Mouse (Mus musculus) lung, embryonic 16.5 days (tissue): ENCODE results near the gene Tmem81. TPM values are rescaled to one million over a fixed set of nuclear protein-coding genes. Genes with fewer than 3 reads are reported as not detected.

Source experiments
- ATAC-seq: fragments of 200-750 bp; cut with Nextera tagmentation; 2 replicates; pipeline ENCODE4 v1.8.0; 2017; ENCODE audit warnings: low read depth, mild to moderate bottlenecking, moderate library complexity
- H3K27ac ChIP-seq: fragments of 300-500 bp; sonication (generic); 2 replicates; pipeline ENCODE4 v1.5.1; 2014; ENCODE audit warnings: mild to moderate bottlenecking, control low read depth, low read length
- H3K27me3 ChIP-seq: fragments of 300-500 bp; sonication (generic); 2 replicates; pipeline ENCODE4 v1.6.1; 2014; ENCODE audit warnings: low read depth, low read length, mixed read lengths; ENCODE audit not compliant: control insufficient read depth, insufficient read depth
- H3K36me3 ChIP-seq: fragments of 300-500 bp; sonication (generic); 2 replicates; pipeline ENCODE4 v1.6.1; 2014; ENCODE audit warnings: low read length; ENCODE audit not compliant: control insufficient read depth, insufficient read depth
- H3K4me1 ChIP-seq: fragments of 300-500 bp; sonication (generic); replicated peaks from 2 replicates; pipeline ENCODE4 v1.6.1; 2014; ENCODE audit warnings: low read length, mixed read lengths; ENCODE audit not compliant: control insufficient read depth, insufficient read depth
- H3K4me2 ChIP-seq: fragments of 300-500 bp; sonication (generic); 2 replicates; pipeline ENCODE4 v1.6.1; 2014; ENCODE audit warnings: low read depth, low read length, control low read depth
- H3K4me3 ChIP-seq: fragments of 300-500 bp; sonication (generic); 2 replicates; pipeline ENCODE4 v1.5.1; 2014; ENCODE audit warnings: mild to moderate bottlenecking, low read length, control low read depth
- H3K9ac ChIP-seq: fragments of 300-500 bp; sonication (generic); 2 replicates; pipeline ENCODE4 v1.6.1; 2014; ENCODE audit warnings: low read length, control low read depth
- H3K9me3 ChIP-seq: fragments of 300-500 bp; sonication (generic); 2 replicates; pipeline ENCODE4 v1.6.1; 2016; ENCODE audit warnings: low read length; ENCODE audit not compliant: control insufficient read depth
- WGBS: fragments of 180-500 bp; shearing (Covaris S2); extraction: QIAGEN DNeasy Blood & Tissue Kit; methylation state at CpG from one replicate; pipeline ENCODE4 v1.1.7; 2014; 5-methylcytosine and 5-hydroxymethylcytosine counted together
- polyA plus RNA-seq: library from polyadenylated mRNA; unstranded; fragments of >200 nt; fragmentation: Nextera tagmentation; extraction: Ambion mirVana; gene quantifications from 2 replicates; pipeline ENCODE4 v1.2.1, GENCODE M21; 2015

Tmem81 gene
- polyA plus RNA-seq, 1 experiment from 2014 or later, result 2.1 TPM

GRCm38 (mm10) chr1:132476928-132477691 is 28.9 kb upstream of the Tmem81 start, which contains the start of gene Rbbp5:
Gene Rbbp5, plus strand, starts transcription at chr1:132477365.
- under 1% methylated on average over 43 of the region's 43 CpGs for WGBS
- Histone ChIP-seq H3K9ac (peak within 1 kb of the TSS; percentile 82), H3K4me3 (peak within 1 kb of the TSS; percentile 61), H3K27ac (peak within 1 kb of the TSS; percentile 38), H3K4me1 (peaks cover 7% of the 10 kb centered on the region), H3K36me3 (no peaks in the 10 kb centered on the region), H3K27me3 (no peaks in the 10 kb centered on the region), H3K4me2 (peak within 1 kb of the TSS; percentile 68), H3K9me3 (no peaks in the 10 kb centered on the region)
- peak; percentile 93 for ATAC-seq

GRCm38 (mm10) chr1:132479438-132479837 is 26.6 kb upstream of the Tmem81 start:
- Histone ChIP-seq H3K36me3 (no peaks in the 10 kb centered on the region), H3K27me3 (no peaks in the 10 kb centered on the region), H3K4me1 (peaks cover 12% of the 10 kb centered on the region), H3K9me3 (no peaks in the 10 kb centered on the region), H3K4me2 (no peak overlapping the region), H3K4me3 (no peak overlapping the region), H3K27ac (no peak overlapping the region), H3K9ac (no peak overlapping the region)
- ATAC-seq, result no peak
- 81% methylated on average over 1 of the region's 1 CpGs for WGBS

- no peak overlapping the region for H3K4me2 ChIP-seq
- peaks cover 1% of the 10 kb centered on the region; the same call in 1 of the 2 replicates for H3K36me3 ChIP-seq
- H3K9ac ChIP-seq, result no peak overlapping the region
- ATAC-seq, result no peak
- 86% methylated on average over 2 of the region's 2 CpGs for WGBS
- no peaks in the 10 kb centered on the region for H3K9me3 ChIP-seq
- no peak overlapping the region for H3K27ac ChIP-seq
- no peaks in the 10 kb centered on the region for H3K27me3 ChIP-seq
- H3K4me3 ChIP-seq, result no peak overlapping the region
- H3K4me1 ChIP-seq, result peaks cover 12% of the 10 kb centered on the region
These were observed 24.4 kb upstream of the Tmem81 start for GRCm38 (mm10) chr1:132481619-132482018.

GRCm38 (mm10) chr1:132483234-132483633 is 22.8 kb upstream of the Tmem81 start:
- peaks cover 7% of the 10 kb centered on the region for H3K4me1 ChIP-seq
- H3K27me3 ChIP-seq, result no peaks in the 10 kb centered on the region
- H3K4me2 ChIP-seq, result no peak overlapping the region
- 83% methylated on average over 3 of the region's 3 CpGs for WGBS
- no peak for ATAC-seq
- no peak overlapping the region for H3K4me3 ChIP-seq
- peaks cover 4% of the 10 kb centered on the region; the same call in 1 of the 2 replicates for H3K36me3 ChIP-seq
- no peak overlapping the region for H3K9ac ChIP-seq
- peak overlapping the region; percentile 56 for H3K27ac ChIP-seq
- H3K9me3 ChIP-seq, result no peaks in the 10 kb centered on the region

- Histone ChIP-seq H3K27ac (peak overlapping the region; percentile 56), H3K27me3 (no peaks in the 10 kb centered on the region), H3K4me2 (no peak overlapping the region), H3K36me3 (peaks cover 4% of the 10 kb centered on the region; the same call in 1 of the 2 replicates), H3K9me3 (no peaks in the 10 kb centered on the region), H3K4me3 (no peak overlapping the region), H3K9ac (no peak overlapping the region), H3K4me1 (peaks cover 5% of the 10 kb centered on the region)
- ATAC-seq, result peak; percentile 74
- 67% methylated on average over 6 of the region's 6 CpGs for WGBS
These were observed 22.3 kb upstream of the Tmem81 start for GRCm38 (mm10) chr1:132483759-132484158.

GRCm38 (mm10) chr1:132500535-132500934 is 5.5 kb upstream of the Tmem81 start:
- no peak overlapping the region for H3K4me3 ChIP-seq
- H3K4me2 ChIP-seq, result no peak overlapping the region
- H3K36me3 ChIP-seq, result peaks cover 52% of the 10 kb centered on the region
- no peak overlapping the region for H3K9ac ChIP-seq
- H3K9me3 ChIP-seq, result no peaks in the 10 kb centered on the region
- WGBS, result 92% methylated on average over 2 of the region's 2 CpGs
- no peak for ATAC-seq
- H3K27me3 ChIP-seq, result no peaks in the 10 kb centered on the region
- no peaks in the 10 kb centered on the region for H3K4me1 ChIP-seq
- H3K27ac ChIP-seq, result no peak overlapping the region

- Histone ChIP-seq H3K36me3 (peaks cover 44% of the 10 kb centered on the region), H3K9ac (no peak overlapping the region), H3K4me1 (no peaks in the 10 kb centered on the region), H3K9me3 (no peaks in the 10 kb centered on the region), H3K4me3 (no peak overlapping the region), H3K27me3 (no peaks in the 10 kb centered on the region), H3K27ac (no peak overlapping the region), H3K4me2 (no peak overlapping the region)
- 90% methylated on average over 5 of the region's 5 CpGs for WGBS
- ATAC-seq, result no peak
These were observed 875 bp upstream of the Tmem81 start for GRCm38 (mm10) chr1:132505155-132505554.

GRCm38 (mm10) chr1:132506656-132507055 is 626 bp downstream of the Tmem81 start:
- no peaks in the 10 kb centered on the region for H3K9me3 ChIP-seq
- WGBS, result 88% methylated on average over 7 of the region's 7 CpGs
- no peak overlapping the region for H3K27ac ChIP-seq
- peaks cover 5% of the 10 kb centered on the region; the same call in 1 of the 2 replicates for H3K4me1 ChIP-seq
- no peak for ATAC-seq
- peaks cover 37% of the 10 kb centered on the region for H3K36me3 ChIP-seq
- H3K9ac ChIP-seq, result no peak overlapping the region
- no peak overlapping the region for H3K4me2 ChIP-seq
- no peaks in the 10 kb centered on the region for H3K27me3 ChIP-seq
- H3K4me3 ChIP-seq, result no peak overlapping the region

GRCm38 (mm10) chr1:132509771-132510170 is 3.7 kb downstream of the Tmem81 start:
- peaks cover 8% of the 10 kb centered on the region; the same call in 1 of the 2 replicates for H3K4me1 ChIP-seq
- H3K4me2 ChIP-seq, result no peak overlapping the region
- no peaks in the 10 kb centered on the region; the same call in 1 of the 2 replicates for H3K27me3 ChIP-seq
- no peak overlapping the region for H3K4me3 ChIP-seq
- no peak for ATAC-seq
- no peak overlapping the region for H3K27ac ChIP-seq
- WGBS, result 76% methylated on average over 5 of the region's 5 CpGs
- H3K36me3 ChIP-seq, result peaks cover 16% of the 10 kb centered on the region
- no peaks in the 10 kb centered on the region for H3K9me3 ChIP-seq
- no peak overlapping the region for H3K9ac ChIP-seq
